Mouse (Mus musculus): ENCODE measurements around the gene Bcl10.
"Not testable (repeated sequence)": the region's sequence is repeated elsewhere in the genome, so short reads cannot be mapped to it uniquely, and the experiment has no call there.

Gene Bcl10

GRCm38 (mm10) chr3:145922019-145922854, at the start of gene Bcl10:
Gene Bcl10, plus strand, starts transcription at chr3:145922804.
- DNase-seq (ENCODE audit: low spot score in 2 of 2) = no peak

GRCm38 (mm10) chr3:145873271-145873670, 49.3 kb upstream of the Bcl10 start:
- DNase-seq (ENCODE audit: low spot score in 2 of 2) = no peak

GRCm38 (mm10) chr3:145874126-145874525, 48.5 kb upstream of the Bcl10 start:
- DNase-seq (ENCODE audit: low spot score in 2 of 2) = no peak

- no peak for DNase-seq (ENCODE audit: low spot score in 2 of 2)
Observed at GRCm38 (mm10) chr3:145876120-145876519, 46.5 kb upstream of the Bcl10 start.

- not testable (repeated sequence) for DNase-seq (ENCODE audit: low spot score in 2 of 2)
Observed at GRCm38 (mm10) chr3:145878867-145879266, 43.7 kb upstream of the Bcl10 start.

- DNase-seq (ENCODE audit: low spot score in 2 of 2) = no peak
Observed at GRCm38 (mm10) chr3:145880335-145880734, 42.3 kb upstream of the Bcl10 start.

GRCm38 (mm10) chr3:145882076-145882874, 40.3 kb upstream of the Bcl10 start:
- DNase-seq (ENCODE audit: low spot score in 2 of 2) = no peak

- DNase-seq (ENCODE audit: low spot score in 2 of 2) = no peak
Observed at GRCm38 (mm10) chr3:145883233-145883632, 39.4 kb upstream of the Bcl10 start.

GRCm38 (mm10) chr3:145885376-145885775, 37.2 kb upstream of the Bcl10 start:
- peak; percentile 32 to 39 for DNase-seq (ENCODE audit: low spot score in 2 of 2)

GRCm38 (mm10) chr3:145885851-145886464, 36.6 kb upstream of the Bcl10 start:
- DNase-seq (ENCODE audit: low spot score in 2 of 2) = no peak

GRCm38 (mm10) chr3:145887430-145887971, 35.1 kb upstream of the Bcl10 start:
- DNase-seq (ENCODE audit: low spot score in 2 of 2) = no peak

- DNase-seq (ENCODE audit: low spot score in 2 of 2) = peak; percentile 42 to 66
Observed at GRCm38 (mm10) chr3:145890346-145891132, 32.1 kb upstream of the Bcl10 start.

GRCm38 (mm10) chr3:145892451-145892850, 30.2 kb upstream of the Bcl10 start:
- no peak for DNase-seq (ENCODE audit: low spot score in 2 of 2)

GRCm38 (mm10) chr3:145894131-145894530, 28.5 kb upstream of the Bcl10 start:
- DNase-seq (ENCODE audit: low spot score in 2 of 2) = no peak

GRCm38 (mm10) chr3:145897749-145898148, 24.9 kb upstream of the Bcl10 start:
- DNase-seq (ENCODE audit: low spot score in 2 of 2) = no peak

- no peak for DNase-seq (ENCODE audit: low spot score in 2 of 2)
Observed at GRCm38 (mm10) chr3:145899832-145900231, 22.8 kb upstream of the Bcl10 start.

GRCm38 (mm10) chr3:145903530-145903929, 19.1 kb upstream of the Bcl10 start:
- no peak for DNase-seq (ENCODE audit: low spot score in 2 of 2)

GRCm38 (mm10) chr3:145904850-145905776, 17.5 kb upstream of the Bcl10 start:
- DNase-seq (ENCODE audit: low spot score in 2 of 2) = peak in 1 of 2 experiments; percentile 55

- DNase-seq (ENCODE audit: low spot score in 2 of 2) = no peak
Observed at GRCm38 (mm10) chr3:145906582-145906981, 16.0 kb upstream of the Bcl10 start.

- DNase-seq (ENCODE audit: low spot score in 2 of 2) = no peak
Observed at GRCm38 (mm10) chr3:145912512-145912911, 10.1 kb upstream of the Bcl10 start.

Measured in left cerebral cortex, adult 9 months (tissue).